Mouse (Mus musculus): ENCODE measurements at regions not wholly inside any gene's neighbourhood (a gene's known extent, or its start where the extent isn't known, plus 50 kb on each side); places are given as distances from the start of the nearest gene placed in this dataset.

GRCm38 (mm10) chr16:92985768-92986167 lies 159.8 kb upstream of the Runx1 start:
- no peak overlapping the region for H3K4me3 ChIP-seq (ENCODE audit: low read depth, low read length)
- no peaks in the 10 kb centered on the region for H3K9me3 ChIP-seq (replicated peaks; ENCODE audit: control insufficient read depth, insufficient read depth, low read length, poor library complexity, severe bottlenecking)
- H3K27ac ChIP-seq (ENCODE audit: insufficient read depth, low read length): no peak overlapping the region
- no peaks in the 10 kb centered on the region for H3K27me3 ChIP-seq (ENCODE audit: control insufficient read depth, insufficient read depth, low read length, poor library complexity, severe bottlenecking)
- H3K9ac ChIP-seq (ENCODE audit: low read depth, poor library complexity, severe bottlenecking): no peak overlapping the region
- no peaks in the 10 kb centered on the region for H3K4me1 ChIP-seq (ENCODE audit: control insufficient read depth, insufficient read depth, low read length)
- H3K36me3 ChIP-seq (ENCODE audit: control insufficient read depth, insufficient read depth, low read length, poor library complexity, severe bottlenecking): no peaks in the 10 kb centered on the region
- TF ChIP-seq POLR2A (IDR thresholded peaks at IDR 0.05; ENCODE audit: insufficient read depth, low read length): no peak
- no peak for TF ChIP-seq EP300 (IDR thresholded peaks at IDR 0.05; ENCODE audit: insufficient read depth, low read depth, low read length)
- no peak for TF ChIP-seq CTCF (IDR thresholded peaks at IDR 0.05; ENCODE audit: low read depth, low read length)

DNA sequence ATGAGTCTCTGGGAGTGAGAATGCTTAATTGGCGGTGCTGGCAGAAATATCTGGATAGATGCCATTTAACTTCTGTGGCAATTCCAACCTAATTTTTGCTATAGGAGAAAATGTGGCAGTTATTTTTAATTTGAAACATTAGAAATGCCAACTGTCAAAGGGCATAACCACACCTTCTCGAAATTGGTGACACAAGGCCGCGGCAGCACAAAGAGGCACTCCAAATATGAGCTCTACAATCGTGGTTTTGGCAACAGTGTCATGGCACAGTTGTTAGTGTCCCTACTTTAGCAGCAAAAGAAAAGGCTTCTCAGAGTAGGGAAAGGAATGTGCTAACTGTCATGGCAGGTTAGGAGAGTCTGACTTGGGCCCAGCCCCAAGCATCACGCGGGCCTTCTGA lies 157.0 kb upstream of the Runx1 start:
- Histone ChIP-seq H3K36me3 (ENCODE audit: control insufficient read depth, insufficient read depth, low read length, poor library complexity, severe bottlenecking) (no peaks in the 10 kb centered on the region), H3K4me3 (ENCODE audit: low read depth, low read length) (no peak overlapping the region), H3K27ac (ENCODE audit: insufficient read depth, low read length) (no peak overlapping the region), H3K9ac (ENCODE audit: low read depth, poor library complexity, severe bottlenecking) (no peak overlapping the region), H3K27me3 (ENCODE audit: control insufficient read depth, insufficient read depth, low read length, poor library complexity, severe bottlenecking) (no peaks in the 10 kb centered on the region), H3K9me3 (replicated peaks; ENCODE audit: control insufficient read depth, insufficient read depth, low read length, poor library complexity, severe bottlenecking) (no peaks in the 10 kb centered on the region), H3K4me1 (ENCODE audit: control insufficient read depth, insufficient read depth, low read length) (no peaks in the 10 kb centered on the region)
- TF ChIP-seq CTCF (IDR thresholded peaks at IDR 0.05; ENCODE audit: low read depth, low read length) (no peak), EP300 (IDR thresholded peaks at IDR 0.05; ENCODE audit: insufficient read depth, low read depth, low read length) (no peak), POLR2A (IDR thresholded peaks at IDR 0.05; ENCODE audit: insufficient read depth, low read length) (no peak)

DNA sequence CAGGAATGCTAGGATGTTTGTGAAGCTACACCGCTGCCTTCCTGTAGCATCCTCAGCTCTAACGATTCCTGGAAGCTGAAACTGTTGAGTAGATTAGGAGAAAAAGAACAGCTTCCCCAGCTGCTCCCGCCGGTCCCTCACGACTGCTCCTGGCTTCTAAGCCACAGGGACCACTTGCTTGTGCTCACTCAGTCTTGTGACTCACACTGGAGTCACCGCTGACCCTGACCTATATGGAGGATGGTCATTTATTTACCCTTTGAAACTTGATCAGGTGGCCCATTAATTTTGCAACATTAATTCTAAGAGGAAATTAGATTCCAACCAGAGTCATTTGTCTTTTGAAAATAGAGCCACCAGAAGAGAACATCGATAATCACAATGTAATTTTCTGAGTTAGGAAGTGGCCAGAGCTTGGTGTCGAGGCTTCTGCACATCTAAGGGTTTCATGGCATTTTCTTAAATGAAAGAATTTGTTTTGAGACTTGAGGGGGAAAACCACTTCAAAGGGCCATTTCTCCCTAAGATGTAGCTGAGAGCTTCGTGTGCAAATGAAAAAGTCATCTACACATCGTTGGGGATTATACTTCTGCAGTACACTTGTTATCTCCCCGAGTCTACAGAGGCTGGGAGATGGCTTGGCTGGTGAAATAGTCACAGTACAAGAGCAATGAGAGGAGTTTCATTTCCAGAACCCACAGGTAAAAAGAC lies 153.8 kb upstream of the Runx1 start:
- H3K4me3 ChIP-seq (ENCODE audit: low read depth, low read length): no peak overlapping the region
- H3K27me3 ChIP-seq (ENCODE audit: control insufficient read depth, insufficient read depth, low read length, poor library complexity, severe bottlenecking): no peaks in the 10 kb centered on the region
- TF ChIP-seq POLR2A (IDR thresholded peaks at IDR 0.05; ENCODE audit: insufficient read depth, low read length): no peak
- TF ChIP-seq EP300 (IDR thresholded peaks at IDR 0.05; ENCODE audit: insufficient read depth, low read depth, low read length): no peak
- no peak for TF ChIP-seq CTCF (IDR thresholded peaks at IDR 0.05; ENCODE audit: low read depth, low read length)
- no peaks in the 10 kb centered on the region for H3K36me3 ChIP-seq (ENCODE audit: control insufficient read depth, insufficient read depth, low read length, poor library complexity, severe bottlenecking)
- no peaks in the 10 kb centered on the region for H3K9me3 ChIP-seq (replicated peaks; ENCODE audit: control insufficient read depth, insufficient read depth, low read length, poor library complexity, severe bottlenecking)
- H3K9ac ChIP-seq (ENCODE audit: low read depth, poor library complexity, severe bottlenecking): no peak overlapping the region
- H3K27ac ChIP-seq (ENCODE audit: insufficient read depth, low read length): no peak overlapping the region
- H3K4me1 ChIP-seq (ENCODE audit: control insufficient read depth, insufficient read depth, low read length): no peaks in the 10 kb centered on the region

- Histone ChIP-seq H3K4me1 (ENCODE audit: control insufficient read depth, insufficient read depth, low read length) (no peaks in the 10 kb centered on the region), H3K9me3 (replicated peaks; ENCODE audit: control insufficient read depth, insufficient read depth, low read length, poor library complexity, severe bottlenecking) (no peaks in the 10 kb centered on the region), H3K27me3 (ENCODE audit: control insufficient read depth, insufficient read depth, low read length, poor library complexity, severe bottlenecking) (no peaks in the 10 kb centered on the region), H3K27ac (ENCODE audit: insufficient read depth, low read length) (no peak overlapping the region), H3K9ac (ENCODE audit: low read depth, poor library complexity, severe bottlenecking) (no peak overlapping the region), H3K36me3 (ENCODE audit: control insufficient read depth, insufficient read depth, low read length, poor library complexity, severe bottlenecking) (no peaks in the 10 kb centered on the region), H3K4me3 (ENCODE audit: low read depth, low read length) (no peak overlapping the region)
- TF ChIP-seq CTCF (IDR thresholded peaks at IDR 0.05; ENCODE audit: low read depth, low read length) (no peak), EP300 (IDR thresholded peaks at IDR 0.05; ENCODE audit: insufficient read depth, low read depth, low read length) (no peak), POLR2A (IDR thresholded peaks at IDR 0.05; ENCODE audit: insufficient read depth, low read length) (no peak)
Measured at GRCm38 (mm10) chr16:92976097-92976496, 150.1 kb upstream of the Runx1 start.

- no peaks in the 10 kb centered on the region for H3K36me3 ChIP-seq (ENCODE audit: control insufficient read depth, insufficient read depth, low read length, poor library complexity, severe bottlenecking)
- H3K9ac ChIP-seq (ENCODE audit: low read depth, poor library complexity, severe bottlenecking): no peak overlapping the region
- H3K4me1 ChIP-seq (ENCODE audit: control insufficient read depth, insufficient read depth, low read length): no peaks in the 10 kb centered on the region
- H3K4me3 ChIP-seq (ENCODE audit: low read depth, low read length): no peak overlapping the region
- TF ChIP-seq CTCF (IDR thresholded peaks at IDR 0.05; ENCODE audit: low read depth, low read length) (no peak), EP300 (IDR thresholded peaks at IDR 0.05; ENCODE audit: insufficient read depth, low read depth, low read length) (no peak), POLR2A (IDR thresholded peaks at IDR 0.05; ENCODE audit: insufficient read depth, low read length) (no peak)
- no peaks in the 10 kb centered on the region for H3K9me3 ChIP-seq (replicated peaks; ENCODE audit: control insufficient read depth, insufficient read depth, low read length, poor library complexity, severe bottlenecking)
- H3K27me3 ChIP-seq (ENCODE audit: control insufficient read depth, insufficient read depth, low read length, poor library complexity, severe bottlenecking): no peaks in the 10 kb centered on the region
- no peak overlapping the region for H3K27ac ChIP-seq (ENCODE audit: insufficient read depth, low read length)
Measured at GRCm38 (mm10) chr16:92975090-92975489, 149.1 kb upstream of the Runx1 start.

- no peak for TF ChIP-seq EP300 (IDR thresholded peaks at IDR 0.05; ENCODE audit: insufficient read depth, low read depth, low read length)
- TF ChIP-seq CTCF (IDR thresholded peaks at IDR 0.05; ENCODE audit: low read depth, low read length): no peak
- TF ChIP-seq POLR2A (IDR thresholded peaks at IDR 0.05; ENCODE audit: insufficient read depth, low read length): no peak
- no peak overlapping the region for H3K4me3 ChIP-seq (ENCODE audit: low read depth, low read length)
- no peaks in the 10 kb centered on the region for H3K27me3 ChIP-seq (ENCODE audit: control insufficient read depth, insufficient read depth, low read length, poor library complexity, severe bottlenecking)
Measured at GRCm38 (mm10) chr16:92972681-92973080, 146.7 kb upstream of the Runx1 start.

More at GRCm38 (mm10) chr16:92972681-92973080, 146.7 kb upstream of the Runx1 start:
- Histone ChIP-seq H3K4me1 (ENCODE audit: control insufficient read depth, insufficient read depth, low read length) (no peaks in the 10 kb centered on the region), H3K9me3 (replicated peaks; ENCODE audit: control insufficient read depth, insufficient read depth, low read length, poor library complexity, severe bottlenecking) (no peaks in the 10 kb centered on the region), H3K27ac (ENCODE audit: insufficient read depth, low read length) (no peak overlapping the region), H3K9ac (ENCODE audit: low read depth, poor library complexity, severe bottlenecking) (no peak overlapping the region), H3K36me3 (ENCODE audit: control insufficient read depth, insufficient read depth, low read length, poor library complexity, severe bottlenecking) (no peaks in the 10 kb centered on the region)
